Mouse (Mus musculus): ENCODE data around the gene Msl2. TPM values are rescaled to one million over a fixed set of nuclear protein-coding genes. Genes with fewer than 3 reads are reported as not detected.

The Msl2 gene
- polyA plus RNA-seq, 1 experiment from 2014 or later, result 7.8 TPM

DNA sequence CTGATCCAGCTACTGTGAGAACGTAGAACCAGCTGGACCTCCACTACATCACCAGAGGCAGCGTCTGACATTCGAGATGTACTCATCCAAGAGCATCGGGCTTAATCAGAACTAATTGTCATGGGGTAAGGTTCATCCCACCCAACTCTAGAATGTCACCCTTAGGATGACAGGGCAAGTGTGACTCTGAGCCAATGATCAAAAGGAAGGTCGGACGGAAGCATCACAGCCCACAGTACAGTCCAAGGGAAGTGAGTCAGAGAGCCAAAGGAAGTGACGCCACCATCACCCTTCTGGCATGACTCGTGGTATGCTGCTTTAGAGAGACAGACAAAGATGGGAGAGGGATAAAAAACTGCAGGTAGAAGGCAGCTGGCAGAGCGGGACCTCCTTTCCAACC, 31.7 kb upstream of the Msl2 start:
- H3K27me3 ChIP-seq (ENCODE audit: control insufficient read depth, insufficient read depth, low read length), result no peaks in the 10 kb centered on the region
- no peaks in the 10 kb centered on the region for H3K9me3 ChIP-seq (ENCODE audit: control insufficient read depth, low read depth, low read length)
- H3K27ac ChIP-seq (ENCODE audit: low read length), result no peak overlapping the region
- H3K4me1 ChIP-seq (ENCODE audit: control insufficient read depth, insufficient read depth, low read length), result peaks cover 14% of the 10 kb centered on the region; the same call in 1 of the 2 replicates
- no peak overlapping the region for H3K9ac ChIP-seq (replicated peaks; ENCODE audit: low read depth, low read length)
- H3K36me3 ChIP-seq (ENCODE audit: control insufficient read depth, insufficient read depth, low read length), result no peaks in the 10 kb centered on the region
- 81% methylated on average over 9 of the region's 9 CpGs for WGBS
- no peak overlapping the region for H3K4me2 ChIP-seq (replicated peaks; ENCODE audit: low read depth, low read length)
- no peak for ATAC-seq (ENCODE audit: insufficient number of reproducible peaks, insufficient read depth, low FRiP score, low read depth)
- no peak overlapping the region for H3K4me3 ChIP-seq (ENCODE audit: low read depth, low read length)

DNA sequence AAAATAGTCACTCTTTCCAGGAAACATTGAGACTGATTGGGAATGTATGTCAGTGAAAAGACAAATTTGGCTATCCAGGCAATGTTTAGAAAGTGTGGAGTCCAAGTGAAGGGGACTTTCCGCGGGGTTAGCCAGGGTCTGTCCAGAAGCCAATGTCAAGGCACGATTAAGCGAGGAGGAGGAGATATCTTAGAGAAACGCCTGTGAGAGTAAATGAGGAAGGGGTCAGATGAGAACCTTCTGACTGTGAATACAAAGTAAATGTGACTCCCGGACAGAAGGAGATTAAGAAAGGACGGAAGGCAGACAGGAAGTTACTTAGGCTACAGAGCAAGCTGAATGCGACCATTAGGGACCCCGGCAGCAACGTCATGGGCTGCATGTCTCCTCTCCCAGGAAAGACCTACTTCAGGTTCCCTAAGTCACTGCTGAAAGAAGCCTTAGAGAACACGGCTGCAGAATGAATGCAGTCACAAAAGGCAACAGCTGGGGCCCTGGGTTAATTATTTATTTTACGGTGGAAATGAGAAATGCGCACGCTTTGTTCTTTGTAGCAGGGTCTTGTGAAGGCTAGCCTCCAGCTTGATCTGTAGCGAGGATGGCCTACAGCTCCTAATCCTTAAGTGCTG, 28.1 kb upstream of the Msl2 start:
- H3K27ac ChIP-seq (ENCODE audit: low read length), result peak overlapping the region; percentile 10; the same call in 1 of the 2 replicates

DNA sequence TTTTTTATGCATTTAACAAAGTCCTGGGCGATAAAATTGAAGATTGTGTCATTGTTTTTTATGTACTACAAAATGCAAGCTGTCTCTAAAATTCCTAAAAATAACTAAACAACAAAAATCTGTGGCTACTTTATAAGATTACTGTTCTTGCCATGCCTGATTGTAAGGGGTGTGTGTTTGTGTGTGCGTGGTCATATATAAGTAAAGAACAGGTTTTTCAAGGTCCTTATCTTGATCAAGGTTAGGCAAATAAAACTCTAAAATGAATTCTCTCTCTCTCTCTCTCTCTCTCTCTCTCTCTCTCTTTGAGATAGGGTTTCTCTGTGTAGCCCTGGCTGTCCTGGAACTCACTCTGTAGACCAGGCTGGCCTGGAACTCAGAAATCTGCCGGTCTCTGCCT, 21.9 kb upstream of the Msl2 start:
- Histone ChIP-seq H3K4me2 (replicated peaks; ENCODE audit: low read depth, low read length) (no peak overlapping the region), H3K4me1 (ENCODE audit: control insufficient read depth, insufficient read depth, low read length) (no peaks in the 10 kb centered on the region), H3K36me3 (ENCODE audit: control insufficient read depth, insufficient read depth, low read length) (no peaks in the 10 kb centered on the region), H3K9me3 (ENCODE audit: control insufficient read depth, low read depth, low read length) (no peaks in the 10 kb centered on the region), H3K9ac (replicated peaks; ENCODE audit: low read depth, low read length) (no peak overlapping the region), H3K27ac (ENCODE audit: low read length) (no peak overlapping the region), H3K27me3 (ENCODE audit: control insufficient read depth, insufficient read depth, low read length) (no peaks in the 10 kb centered on the region), H3K4me3 (ENCODE audit: low read depth, low read length) (no peak overlapping the region)
- ATAC-seq (ENCODE audit: insufficient number of reproducible peaks, insufficient read depth, low FRiP score, low read depth), result no peak
- 81% methylated on average over 3 of the region's 3 CpGs for WGBS

More for the DNA sequence above, 28.1 kb upstream of the Msl2 start:
- Histone ChIP-seq H3K36me3 (ENCODE audit: control insufficient read depth, insufficient read depth, low read length) (no peaks in the 10 kb centered on the region), H3K27me3 (ENCODE audit: control insufficient read depth, insufficient read depth, low read length) (no peaks in the 10 kb centered on the region), H3K9ac (replicated peaks; ENCODE audit: low read depth, low read length) (no peak overlapping the region), H3K4me2 (replicated peaks; ENCODE audit: low read depth, low read length) (peak overlapping the region; percentile 18; the same call in 1 of the 2 replicates), H3K4me1 (ENCODE audit: control insufficient read depth, insufficient read depth, low read length) (peaks cover 13% of the 10 kb centered on the region; the same call in 1 of the 2 replicates), H3K9me3 (ENCODE audit: control insufficient read depth, low read depth, low read length) (no peaks in the 10 kb centered on the region), H3K4me3 (ENCODE audit: low read depth, low read length) (no peak overlapping the region)
- ATAC-seq (ENCODE audit: insufficient number of reproducible peaks, insufficient read depth, low FRiP score, low read depth), result peak; percentile 53; the same call in 1 of the 2 replicates
- WGBS, result 27% methylated on average over 15 of the region's 15 CpGs

DNA sequence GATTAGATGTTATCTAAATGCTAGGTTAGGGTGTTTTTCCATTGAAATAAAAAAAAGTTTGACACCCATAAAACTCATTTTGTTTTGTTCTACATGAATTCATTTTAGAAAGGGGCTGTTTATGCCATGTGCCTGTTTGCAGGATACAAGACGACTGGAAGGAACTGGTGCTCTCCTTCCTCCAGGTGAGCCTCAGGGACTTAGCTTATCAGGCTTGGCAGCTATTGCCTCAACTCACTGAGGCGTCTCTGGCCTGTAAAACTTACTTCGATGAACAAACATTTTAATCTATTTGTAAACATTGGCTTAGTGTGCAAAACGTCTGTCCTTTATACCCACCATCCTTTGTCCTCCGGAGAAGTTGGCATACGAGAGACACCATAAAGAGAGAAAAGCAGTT, 21.2 kb upstream of the Msl2 start:
- ATAC-seq (ENCODE audit: insufficient number of reproducible peaks, insufficient read depth, low FRiP score, low read depth), result no peak
- WGBS, result 63% methylated on average over 6 of the region's 6 CpGs

DNA sequence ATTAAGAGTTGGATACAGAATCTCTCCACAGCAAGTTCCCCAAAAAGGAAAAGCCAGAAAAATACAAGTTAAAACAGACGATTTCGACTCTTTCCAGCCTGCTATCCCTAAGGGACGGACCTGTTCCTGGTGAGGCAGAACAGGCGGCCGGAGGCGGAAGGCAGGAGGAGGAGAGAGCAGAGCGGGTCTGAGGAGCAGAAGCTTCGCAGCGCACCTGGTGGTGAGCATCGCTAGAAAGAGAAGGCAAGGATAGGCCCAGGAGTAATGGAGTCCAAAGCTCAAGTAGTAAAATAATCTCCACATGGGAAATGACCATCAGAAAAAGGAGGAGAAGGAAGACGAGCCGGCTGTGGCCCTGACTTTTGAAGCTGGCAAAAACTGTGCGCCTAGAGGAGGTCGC, 20.6 kb upstream of the Msl2 start:
- Histone ChIP-seq H3K9me3 (ENCODE audit: control insufficient read depth, low read depth, low read length) (no peaks in the 10 kb centered on the region), H3K27me3 (ENCODE audit: control insufficient read depth, insufficient read depth, low read length) (no peaks in the 10 kb centered on the region), H3K9ac (replicated peaks; ENCODE audit: low read depth, low read length) (no peak overlapping the region), H3K4me2 (replicated peaks; ENCODE audit: low read depth, low read length) (no peak overlapping the region), H3K27ac (ENCODE audit: low read length) (no peak overlapping the region), H3K36me3 (ENCODE audit: control insufficient read depth, insufficient read depth, low read length) (no peaks in the 10 kb centered on the region), H3K4me1 (ENCODE audit: control insufficient read depth, insufficient read depth, low read length) (no peaks in the 10 kb centered on the region), H3K4me3 (ENCODE audit: low read depth, low read length) (no peak overlapping the region)
- WGBS, result 62% methylated on average over 14 of the region's 14 CpGs
- no peak for ATAC-seq (ENCODE audit: insufficient number of reproducible peaks, insufficient read depth, low FRiP score, low read depth)

More for the DNA sequence above, 21.2 kb upstream of the Msl2 start:
- Histone ChIP-seq H3K36me3 (ENCODE audit: control insufficient read depth, insufficient read depth, low read length) (no peaks in the 10 kb centered on the region), H3K9me3 (ENCODE audit: control insufficient read depth, low read depth, low read length) (no peaks in the 10 kb centered on the region), H3K4me2 (replicated peaks; ENCODE audit: low read depth, low read length) (no peak overlapping the region), H3K27ac (ENCODE audit: low read length) (no peak overlapping the region), H3K9ac (replicated peaks; ENCODE audit: low read depth, low read length) (no peak overlapping the region), H3K4me1 (ENCODE audit: control insufficient read depth, insufficient read depth, low read length) (no peaks in the 10 kb centered on the region), H3K4me3 (ENCODE audit: low read depth, low read length) (no peak overlapping the region), H3K27me3 (ENCODE audit: control insufficient read depth, insufficient read depth, low read length) (no peaks in the 10 kb centered on the region)

DNA sequence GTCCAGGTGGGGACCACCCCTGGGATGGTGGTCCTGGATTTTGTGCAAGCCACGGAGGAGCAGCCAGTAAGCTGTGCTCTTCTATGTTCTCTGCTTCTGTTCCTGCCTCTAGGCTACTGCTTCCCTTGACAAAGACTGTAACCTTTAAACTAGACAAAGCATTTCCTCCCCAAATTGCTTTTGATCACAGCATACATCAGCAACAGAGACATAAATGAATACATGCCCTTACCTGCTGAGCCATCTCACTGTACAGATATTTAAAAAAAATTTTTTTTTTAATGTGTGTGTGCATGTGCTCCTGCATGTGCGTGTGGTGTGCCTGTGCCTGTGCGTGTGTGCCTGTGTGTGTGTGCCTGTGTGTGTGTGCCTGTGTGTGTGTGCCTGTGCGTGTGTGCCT, 16.7 kb upstream of the Msl2 start:
- Histone ChIP-seq H3K4me2 (replicated peaks; ENCODE audit: low read depth, low read length) (no peak overlapping the region), H3K4me3 (ENCODE audit: low read depth, low read length) (no peak overlapping the region), H3K9ac (replicated peaks; ENCODE audit: low read depth, low read length) (no peak overlapping the region), H3K9me3 (ENCODE audit: control insufficient read depth, low read depth, low read length) (no peaks in the 10 kb centered on the region), H3K36me3 (ENCODE audit: control insufficient read depth, insufficient read depth, low read length) (no peaks in the 10 kb centered on the region), H3K27me3 (ENCODE audit: control insufficient read depth, insufficient read depth, low read length) (no peaks in the 10 kb centered on the region), H3K27ac (ENCODE audit: low read length) (no peak overlapping the region), H3K4me1 (ENCODE audit: control insufficient read depth, insufficient read depth, low read length) (no peaks in the 10 kb centered on the region)
- WGBS, result 88% methylated on average over 4 of the region's 4 CpGs
- ATAC-seq (ENCODE audit: insufficient number of reproducible peaks, insufficient read depth, low FRiP score, low read depth), result no peak

DNA sequence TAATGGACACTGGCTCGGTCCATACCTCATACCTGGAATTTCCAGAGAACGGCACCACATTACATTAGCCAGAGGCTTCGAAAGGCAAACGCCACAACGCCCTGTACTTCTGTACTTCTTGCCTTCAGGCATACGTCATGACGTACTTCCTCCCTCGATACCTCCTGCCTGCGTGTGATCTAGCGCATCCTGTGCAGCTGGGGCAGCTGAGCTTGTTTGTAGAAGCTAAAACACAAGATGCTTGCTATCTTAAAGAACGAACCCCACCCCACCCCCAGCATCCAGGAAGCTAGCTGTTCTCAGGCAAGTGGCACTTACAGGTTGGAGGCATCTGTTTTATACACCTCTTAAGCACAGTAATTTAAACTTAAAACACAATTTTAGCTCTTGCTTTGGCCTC, 12.9 kb upstream of the Msl2 start:
- WGBS, result 62% methylated on average over 11 of the region's 11 CpGs
- no peaks in the 10 kb centered on the region for H3K36me3 ChIP-seq (ENCODE audit: control insufficient read depth, insufficient read depth, low read length)
- H3K27me3 ChIP-seq (ENCODE audit: control insufficient read depth, insufficient read depth, low read length), result no peaks in the 10 kb centered on the region
- no peak for ATAC-seq (ENCODE audit: insufficient number of reproducible peaks, insufficient read depth, low FRiP score, low read depth)
- H3K27ac ChIP-seq (ENCODE audit: low read length), result no peak overlapping the region
- no peaks in the 10 kb centered on the region for H3K4me1 ChIP-seq (ENCODE audit: control insufficient read depth, insufficient read depth, low read length)
- H3K9ac ChIP-seq (replicated peaks; ENCODE audit: low read depth, low read length), result no peak overlapping the region
- no peak overlapping the region for H3K4me3 ChIP-seq (ENCODE audit: low read depth, low read length)
- H3K4me2 ChIP-seq (replicated peaks; ENCODE audit: low read depth, low read length), result no peak overlapping the region
- no peaks in the 10 kb centered on the region for H3K9me3 ChIP-seq (ENCODE audit: control insufficient read depth, low read depth, low read length)

DNA sequence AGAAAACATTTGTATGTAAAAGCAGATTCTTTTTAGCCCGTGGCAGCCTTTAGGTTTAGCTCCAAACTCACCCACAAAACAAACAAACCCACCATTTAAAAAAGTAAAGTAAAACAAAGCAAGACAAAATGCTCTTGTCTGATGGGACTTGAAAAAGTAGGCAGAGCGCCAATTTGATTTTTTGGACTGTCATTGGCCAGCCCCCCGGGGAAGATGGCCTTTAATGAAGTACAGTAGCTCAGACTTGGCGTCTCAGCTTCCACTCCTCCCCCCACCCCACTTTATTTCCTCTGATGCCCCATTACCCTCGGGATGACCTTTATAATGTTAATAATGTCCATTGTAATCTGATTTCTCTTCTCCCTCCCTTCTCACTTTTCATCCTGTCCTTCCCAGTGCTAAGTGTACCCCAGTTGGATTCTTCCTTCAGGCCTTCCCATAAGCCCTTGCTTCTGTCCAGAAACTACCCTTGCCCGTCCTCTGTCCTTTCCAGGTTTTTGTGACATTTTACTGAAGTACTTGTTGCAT, 11.6 kb upstream of the Msl2 start:
- ATAC-seq (ENCODE audit: insufficient number of reproducible peaks, insufficient read depth, low FRiP score, low read depth), result no peak
- 55% methylated on average over 6 of the region's 6 CpGs for WGBS

More for the DNA sequence above, 11.6 kb upstream of the Msl2 start:
- no peaks in the 10 kb centered on the region for H3K9me3 ChIP-seq (ENCODE audit: control insufficient read depth, low read depth, low read length)
- H3K27ac ChIP-seq (ENCODE audit: low read length), result no peak overlapping the region
- no peaks in the 10 kb centered on the region for H3K4me1 ChIP-seq (ENCODE audit: control insufficient read depth, insufficient read depth, low read length)
- H3K27me3 ChIP-seq (ENCODE audit: control insufficient read depth, insufficient read depth, low read length), result no peaks in the 10 kb centered on the region
- H3K9ac ChIP-seq (replicated peaks; ENCODE audit: low read depth, low read length), result no peak overlapping the region
- no peak overlapping the region for H3K4me2 ChIP-seq (replicated peaks; ENCODE audit: low read depth, low read length)
- H3K36me3 ChIP-seq (ENCODE audit: control insufficient read depth, insufficient read depth, low read length), result no peaks in the 10 kb centered on the region
- H3K4me3 ChIP-seq (ENCODE audit: low read depth, low read length), result no peak overlapping the region
